ENCODE assay signal across 14 mouse cellular contexts in genomic region chr16:4548953-4549688, GRCm38 (mm10). TPM values are rescaled to one million over a fixed set of nuclear protein-coding genes. Genes with fewer than 3 reads are reported as not detected.
A peak's percentile ranks its signal among the peaks of the same experiment; 100 is the strongest.
DNase-seq lines count a peak whose midpoint lies in the region; ATAC-seq and TF ChIP-seq lines count a peak whose summit lies in the region.
"Had no signal": no experiment of that assay in that cellular context is flagged by ENCODE, and none has a peak within 500 bp of the region (broad histone marks: within the 10 kb centered on the region; RNA-seq: fewer than 3 reads in every experiment).

No protein-coding gene starts in this region.

- H3K36me3 ChIP-seq in liver, adult 2 months (ENCODE audit: control insufficient read depth, insufficient read depth, low read length) = peaks cover 7% of the 10 kb centered on the region; the same call in 1 of the 2 replicates
- peaks cover 48 to 72% of the 10 kb centered on the region in 2 experiments for H3K36me3 ChIP-seq in CH12.LX (replicated peaks in 1 of 2; ENCODE audit: control insufficient read depth in 1 of 2, insufficient read depth in 1 of 2, low read length in 1 of 2)
- peaks cover 50% of the 10 kb centered on the region for H3K36me3 ChIP-seq in ES-E14 (ENCODE audit: control insufficient read depth, insufficient read depth, low read length, poor library complexity, severe bottlenecking)
- H3K36me3 ChIP-seq in intestine, postnatal 0 days (ENCODE audit: control insufficient read depth, insufficient read depth) = peaks cover 25% of the 10 kb centered on the region
- H3K36me3 ChIP-seq in hindbrain, embryonic 10.5 days = peaks cover 78% of the 10 kb centered on the region

- H3K9me3 ChIP-seq in CH12.LX (replicated peaks; ENCODE audit: low read length) = no peaks in the 10 kb centered on the region
- no peaks in the 10 kb centered on the region for H3K9me3 ChIP-seq in ES-E14 (ENCODE audit: control insufficient read depth, insufficient read depth, low read depth, low read length)
- H3K9me3 ChIP-seq in intestine, postnatal 0 days (ENCODE audit: control insufficient read depth) = no peaks in the 10 kb centered on the region
- H3K9me3 ChIP-seq in hindbrain, embryonic 10.5 days = no peaks in the 10 kb centered on the region
- H3K9me3 ChIP-seq: heart, embryonic 15.5 days; hindbrain, embryonic 15.5 days; midbrain, embryonic 10.5 days had no signal

- H3K4me2 ChIP-seq in CH12.LX (ENCODE audit: insufficient read depth, low read depth, poor library complexity, severe bottlenecking) = no peak overlapping the region
- peak overlapping the region; percentile 43 for H3K4me2 ChIP-seq in intestine, postnatal 0 days (replicated peaks; ENCODE audit: low read depth)
- H3K4me2 ChIP-seq: heart, embryonic 15.5 days; hindbrain, embryonic 15.5 days had no signal

- no peaks in the 10 kb centered on the region for H3K79me2 ChIP-seq in liver, adult 2 months (ENCODE audit: control insufficient read depth, insufficient read depth, low read length)
- peaks cover 4% of the 10 kb centered on the region; the same call in 1 of the 2 replicates for H3K79me2 ChIP-seq in CH12.LX (replicated peaks; ENCODE audit: control insufficient read depth, extremely low read depth, insufficient read depth, poor library complexity, severe bottlenecking)

- no peak overlapping the region for H3K4me3 ChIP-seq in liver, adult 2 months (ENCODE audit: insufficient read depth, low read depth, low read length)
- no peak overlapping the region for H3K4me3 ChIP-seq in CH12.LX (replicated peaks in 1 of 3; ENCODE audit: low read depth in 2 of 3, low read length in 2 of 3, poor library complexity in 1 of 3)
- no peak overlapping the region for H3K4me3 ChIP-seq in ES-E14 (ENCODE audit: insufficient read depth in 1 of 2, low read depth in 1 of 2, low read length in 2 of 2, poor library complexity in 1 of 2, severe bottlenecking in 1 of 2)
- 0 out of 2 replicates have a peak overlapping the region, but pooled peaks have one; percentile 1 for H3K4me3 ChIP-seq in intestine, postnatal 0 days (ENCODE audit: low read depth, low read length)
- H3K4me3 ChIP-seq in hindbrain, embryonic 10.5 days = no peak overlapping the region
- H3K4me3 ChIP-seq: heart, embryonic 15.5 days; hindbrain, embryonic 15.5 days; midbrain, embryonic 10.5 days had no signal

- H3K27ac ChIP-seq in liver, adult 2 months (replicated peaks; ENCODE audit: insufficient read depth, low read depth, low read length) = no peak overlapping the region
- H3K27ac ChIP-seq in CH12.LX (ENCODE audit: insufficient read depth, low read depth) (no peak overlapping the region), ES-E14 (ENCODE audit: insufficient read depth, low read depth, low read length, poor library complexity, severe bottlenecking) (no peak overlapping the region)
- peak overlapping the region; percentile 37 for H3K27ac ChIP-seq in intestine, postnatal 0 days (ENCODE audit: low read depth, low read length)
- no peak overlapping the region for H3K27ac ChIP-seq in hindbrain, embryonic 10.5 days
- H3K27ac ChIP-seq: heart, embryonic 15.5 days; hindbrain, embryonic 15.5 days; midbrain, embryonic 10.5 days had no signal

- no peak overlapping the region for H3K9ac ChIP-seq in liver, adult 2 months (ENCODE audit: low read depth, low read length)
- H3K9ac ChIP-seq in CH12.LX (ENCODE audit: insufficient read depth, low read depth) = no peak overlapping the region
- H3K9ac ChIP-seq in ES-E14 (ENCODE audit: insufficient read depth, low read depth, low read length, poor library complexity, severe bottlenecking) = no peak overlapping the region
- H3K9ac ChIP-seq in intestine, postnatal 0 days (ENCODE audit: low read depth, low read length) = no peak overlapping the region
- H3K9ac ChIP-seq: heart, embryonic 15.5 days; hindbrain, embryonic 15.5 days had no signal

- TF ChIP-seq EP300 in CH12.LX (IDR thresholded peaks at IDR 0.05; ENCODE audit: low read length) = no peak

- in situ Hi-C loops in CH12.LX (cut with MboI; ENCODE audit: low pct_ligation_motif_present, low pct_unique_long_range_greater_than_20kb, low sequenced_read_pairs) = no loop called here
- in situ Hi-C loops in ES-E14 (cut with MboI; ENCODE audit: low sequenced_read_pairs in 2 of 2, unreplicated experiment in 2 of 2) = no loop called here

- no peak for DNase-seq in liver, adult 2 months (ENCODE audit: extremely low read depth, low read depth, low spot score)
- DNase-seq in liver (no peak), CH12.LX (ENCODE audit: extremely low read depth) (no peak), ES-E14 (ENCODE audit: low read depth, low spot score) (peak; percentile 46)
- no peak for DNase-seq in hindbrain, embryonic 10.5 days (ENCODE audit: low spot score)
- DNase-seq in adrenal gland, adult 8-10 months = no peak
- DNase-seq: adrenal gland, postnatal 25 days; cerebellum, adult 18-20 months; embryo, embryonic 11 days had no signal

- 97% methylated on average over 18 of the region's 18 CpGs for WGBS in liver, adult 2 months
- WGBS in intestine, postnatal 0 days = 41% methylated on average over 18 of the region's 18 CpGs
- WGBS in hindbrain, embryonic 10.5 days = 92% methylated on average over 18 of the region's 18 CpGs

- dilution Hi-C loops in CH12.LX (cut with MboI; ENCODE audit: extremely low pct_ligation_motif_present, extremely low pct_unique_long_range_greater_than_20kb, low sequenced_read_pairs) = no loop called here

- H3K4me1 ChIP-seq in liver, adult 2 months (ENCODE audit: control insufficient read depth, insufficient read depth, low read length) = no peaks in the 10 kb centered on the region
- peaks cover 22 to 54% of the 10 kb centered on the region in 2 experiments for H3K4me1 ChIP-seq in CH12.LX (ENCODE audit: control insufficient read depth in 1 of 2, insufficient read depth in 2 of 2)
- peaks cover 0 to 26% of the 10 kb centered on the region in 2 experiments; a peak in 3 of 4 replicates for H3K4me1 ChIP-seq in ES-E14 (ENCODE audit: control insufficient read depth in 2 of 2, insufficient read depth in 2 of 2, low read length in 2 of 2, poor library complexity in 1 of 2)
- peaks cover 14% of the 10 kb centered on the region for H3K4me1 ChIP-seq in intestine, postnatal 0 days (replicated peaks; ENCODE audit: control insufficient read depth, insufficient read depth, low read length)
- H3K4me1 ChIP-seq in hindbrain, embryonic 10.5 days (replicated peaks) = peaks cover 25% of the 10 kb centered on the region

- TF ChIP-seq RAD21 in CH12.LX (IDR thresholded peaks at IDR 0.05; ENCODE audit: low read depth, low read length) = peak; percentile 27

- peak; percentile 95 for ATAC-seq in intestine, postnatal 0 days
- ATAC-seq: Patski had no signal

- no peak for TF ChIP-seq POLR2A in liver, adult 2 months (IDR thresholded peaks at IDR 0.05; ENCODE audit: extremely low read depth, insufficient read depth, low read length)
- TF ChIP-seq POLR2A in CH12.LX (IDR thresholded peaks at IDR 0.05; ENCODE audit: low read depth, low read length) = no peak

- no peaks in the 10 kb centered on the region for H3K27me3 ChIP-seq in liver, adult 2 months (ENCODE audit: control insufficient read depth, insufficient read depth, low read length)
- H3K27me3 ChIP-seq in CH12.LX (replicated peaks) = no peaks in the 10 kb centered on the region
- no peaks in the 10 kb centered on the region for H3K27me3 ChIP-seq in intestine, postnatal 0 days (replicated peaks; ENCODE audit: control insufficient read depth, insufficient read depth, low read length)
- H3K27me3 ChIP-seq in hindbrain, embryonic 10.5 days (ENCODE audit: insufficient read depth, poor library complexity, severe bottlenecking) = no peaks in the 10 kb centered on the region
- H3K27me3 ChIP-seq: heart, embryonic 15.5 days; hindbrain, embryonic 15.5 days; Patski had no signal

- 0 out of 2 replicates have a peak, but pooled peaks have one; percentile 19 for TF ChIP-seq CTCF in liver, adult 2 months (IDR thresholded peaks at IDR 0.05; ENCODE audit: low read depth, low read length)
- TF ChIP-seq CTCF in CH12.LX (conservative IDR thresholded peaks at IDR 0.05 in 1 of 2, IDR thresholded peaks at IDR 0.05 in 1 of 2; ENCODE audit: low read depth in 2 of 2, low read length in 2 of 2) = peak in 1 of 2 experiments; percentile 59; a peak in 2 of 4 replicates
- TF ChIP-seq CTCF in intestine, postnatal 0 days (IDR thresholded peaks at IDR 0.05; ENCODE audit: low read depth) = peak; percentile 80

TF ChIP-seq in CH12.LX, 34 proteins besides CTCF, POLR2A, EP300 and RAD21 (continues in another document):
- TF ChIP-seq TCF12 (IDR thresholded peaks at IDR 0.05; ENCODE audit: low read depth, low read length) = peak; percentile 87

RNA-seq across cellular contexts. Expression of gene Srl, which starts 7.5 kb away (rescaled TPM):
- 2.1 and 2.7 TPM in 2 replicates for total RNA-seq in liver, adult 2 months (2014; rRNA removed)
- polyA plus RNA-seq in liver, adult 2 months (2012; rRNA removed) = 0.50 and 0.66 TPM in 2 replicates
- 44.6 and 60.3 TPM in 2 replicates for total RNA-seq in CH12.LX (2012; rRNA removed)
- 62.7 and 88.8 TPM in 2 replicates for total RNA-seq in CH12.LX (2014; rRNA removed)
- polyA plus RNA-seq in CH12.LX (2012; ENCODE audit: insufficient read length, low read depth) = 71.3 and 77.9 TPM in 2 replicates
- total RNA-seq in ES-E14 (2012; rRNA removed) = 24.0 and 28.0 TPM in 2 replicates
- polyA plus RNA-seq in intestine, postnatal 0 days (2015; fragmentation: Nextera tagmentation; extraction: Ambion mirVana) = 2.2 and 2.4 TPM in 2 replicates
- polyA plus RNA-seq in hindbrain, embryonic 10.5 days (2016; fragmentation: Nextera tagmentation; extraction: Ambion mirVana) = 22.8 and 23.4 TPM in 2 replicates
- total RNA-seq in adrenal gland, adult 8-10 months (2022) = 10 to 100 TPM in 1 of 4 experiments, 1 to 10 TPM in 3; 5.5 to 10.2 (median 5.9) TPM

RNA-seq across cellular contexts. Expression of gene Tfap4, which starts 10.5 kb away (rescaled TPM):
- 3.2 and 3.8 TPM in 2 replicates for total RNA-seq in liver, adult 2 months (2014; rRNA removed)
- 2.5 and 2.8 TPM in 2 replicates for polyA plus RNA-seq in liver, adult 2 months (2012; rRNA removed)
- total RNA-seq in CH12.LX (2012; rRNA removed) (23.5 and 27.5 TPM in 2 replicates), CH12.LX (2014; rRNA removed) (24.0 and 25.0 TPM in 2 replicates), ES-E14 (2012; rRNA removed) (15.4 and 19.0 TPM in 2 replicates)
- polyA plus RNA-seq in CH12.LX (2012; ENCODE audit: insufficient read length, low read depth) = 43.3 and 46.6 TPM in 2 replicates
- 9.3 and 10.8 TPM in 2 replicates for polyA plus RNA-seq in intestine, postnatal 0 days (2015; fragmentation: Nextera tagmentation; extraction: Ambion mirVana)
- 21.3 and 27.5 TPM in 2 replicates for polyA plus RNA-seq in hindbrain, embryonic 10.5 days (2016; fragmentation: Nextera tagmentation; extraction: Ambion mirVana)
- total RNA-seq in adrenal gland, adult 8-10 months (2022) = 10 to 100 TPM in 1 of 4 experiments, 1 to 10 TPM in 3; 6.1 to 10.8 (median 7.6) TPM

RNA-seq across cellular contexts. Expression of gene Glis2, which starts 45.4 kb away (rescaled TPM):
- 0.47 and 0.55 TPM in 2 replicates for total RNA-seq in liver, adult 2 months (2014; rRNA removed)
- polyA plus RNA-seq in liver, adult 2 months (2012; rRNA removed) = 1.7 and 2.5 TPM in 2 replicates
- total RNA-seq in CH12.LX (2012; rRNA removed) (2.1 and 2.5 TPM in 2 replicates), CH12.LX (2014; rRNA removed) (0.39 and 0.59 TPM in 2 replicates), ES-E14 (2012; rRNA removed) (18.2 and 19.6 TPM in 2 replicates)
- polyA plus RNA-seq in CH12.LX (2012; ENCODE audit: insufficient read length, low read depth) = 3.2 and 3.3 TPM in 2 replicates
- 9.2 and 10.5 TPM in 2 replicates for polyA plus RNA-seq in intestine, postnatal 0 days (2015; fragmentation: Nextera tagmentation; extraction: Ambion mirVana)
- polyA plus RNA-seq in hindbrain, embryonic 10.5 days (2016; fragmentation: Nextera tagmentation; extraction: Ambion mirVana) = 27.3 and 27.9 TPM in 2 replicates
- total RNA-seq in adrenal gland, adult 8-10 months (2022) = 10 to 100 TPM; 14.6 to 28.9 (median 23.8) TPM
